Mouse (Mus musculus): ENCODE measurements around the gene Cables2. TPM values are rescaled to one million over a fixed set of nuclear protein-coding genes. Genes with fewer than 3 reads are reported as not detected.

Gene Cables2
- polyA plus RNA-seq, 1 experiment from 2014 or later: 4.3 TPM

DNA sequence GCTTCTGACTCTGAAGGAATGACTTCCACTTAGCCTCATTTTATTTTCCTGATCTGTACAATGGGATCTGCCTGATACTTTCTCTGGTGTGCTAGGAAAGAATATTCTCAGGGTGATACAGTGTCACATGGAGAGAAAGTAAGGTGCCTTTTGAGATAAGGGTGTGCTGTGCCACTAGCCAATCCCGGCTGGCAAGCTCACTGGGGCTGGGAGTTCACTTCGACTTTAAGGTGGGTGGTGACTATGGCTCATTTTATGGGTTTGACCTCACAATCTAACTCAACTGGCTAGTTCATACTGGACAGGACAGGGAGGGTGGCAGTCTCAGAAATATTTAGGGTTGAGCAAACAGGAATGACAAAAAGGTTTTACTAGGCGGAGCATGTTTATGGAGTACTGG, 36.4 kb downstream of the Cables2 start:
- no peak overlapping the region for H3K4me3 ChIP-seq (replicated peaks; ENCODE audit: low read length)
- H3K27ac ChIP-seq (ENCODE audit: low read length): peak overlapping the region; percentile 52
- H3K36me3 ChIP-seq (ENCODE audit: control insufficient read depth, insufficient read depth, low read length): no peaks in the 10 kb centered on the region
- no peak overlapping the region for H3K9ac ChIP-seq (ENCODE audit: low read length)
- no peaks in the 10 kb centered on the region for H3K9me3 ChIP-seq (replicated peaks; ENCODE audit: control insufficient read depth, low read length)
- ATAC-seq (ENCODE audit: insufficient read depth, low FRiP score): no peak
- no peaks in the 10 kb centered on the region for H3K27me3 ChIP-seq (ENCODE audit: control insufficient read depth, insufficient read depth, low read length)
- no peak overlapping the region for H3K4me2 ChIP-seq (ENCODE audit: low read depth, low read length)
- H3K4me1 ChIP-seq (ENCODE audit: control insufficient read depth, insufficient read depth, low read length): peaks cover 33% of the 10 kb centered on the region
- WGBS: 65% methylated on average over 3 of the region's 3 CpGs

DNA sequence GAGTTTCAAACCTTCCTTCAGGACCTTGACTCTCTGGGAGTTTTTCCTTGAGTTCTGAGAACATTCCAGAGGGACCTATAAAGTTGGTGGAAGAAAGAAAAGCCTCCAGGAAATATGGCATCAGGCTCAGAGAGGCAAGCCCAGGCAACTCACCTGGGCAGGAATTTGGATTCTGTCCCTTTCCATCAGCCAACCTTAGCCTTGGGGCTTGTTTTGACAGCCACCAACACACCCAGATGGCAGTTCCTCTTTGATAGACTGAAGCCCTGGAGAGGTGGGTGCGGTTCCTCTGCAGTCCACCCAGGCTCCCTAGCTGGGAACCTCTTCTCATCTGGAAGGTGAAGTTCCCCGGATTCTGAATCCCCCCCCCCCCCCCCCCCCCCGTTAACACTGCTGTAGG, 36.8 kb downstream of the Cables2 start:
- ATAC-seq (ENCODE audit: insufficient read depth, low FRiP score): no peak
- H3K4me1 ChIP-seq (ENCODE audit: control insufficient read depth, insufficient read depth, low read length): peaks cover 33% of the 10 kb centered on the region
- no peaks in the 10 kb centered on the region for H3K36me3 ChIP-seq (ENCODE audit: control insufficient read depth, insufficient read depth, low read length)
- 51% methylated on average over 3 of the region's 3 CpGs for WGBS
- H3K9me3 ChIP-seq (replicated peaks; ENCODE audit: control insufficient read depth, low read length): no peaks in the 10 kb centered on the region
- no peak overlapping the region for H3K9ac ChIP-seq (ENCODE audit: low read length)
- no peak overlapping the region for H3K4me2 ChIP-seq (ENCODE audit: low read depth, low read length)
- no peaks in the 10 kb centered on the region for H3K27me3 ChIP-seq (ENCODE audit: control insufficient read depth, insufficient read depth, low read length)
- peak overlapping the region; percentile 92 for H3K27ac ChIP-seq (ENCODE audit: low read length)
- no peak overlapping the region for H3K4me3 ChIP-seq (replicated peaks; ENCODE audit: low read length)

DNA sequence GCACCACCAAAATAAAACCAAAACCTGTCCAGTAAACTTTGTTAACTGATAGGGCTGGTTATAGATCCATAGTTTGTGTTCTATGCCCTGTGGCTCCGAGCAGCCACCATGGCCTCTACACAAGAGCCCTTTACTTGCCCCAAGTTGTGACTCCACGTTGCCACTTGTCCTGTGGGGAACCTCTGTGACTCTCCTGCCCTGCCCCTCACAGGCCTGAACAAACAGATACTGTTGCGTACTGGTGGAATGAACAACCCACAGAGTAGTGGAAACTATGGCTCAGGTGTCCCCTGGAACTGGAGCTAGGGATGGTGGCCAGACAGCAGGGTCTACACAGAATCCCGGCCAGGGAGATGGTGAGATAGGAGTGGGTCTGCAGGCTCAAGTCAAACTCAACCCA, 37.5 kb downstream of the Cables2 start:
- Histone ChIP-seq H3K9ac (ENCODE audit: low read length) (no peak overlapping the region), H3K27ac (ENCODE audit: low read length) (peak overlapping the region; percentile 92), H3K27me3 (ENCODE audit: control insufficient read depth, insufficient read depth, low read length) (no peaks in the 10 kb centered on the region), H3K4me2 (ENCODE audit: low read depth, low read length) (no peak overlapping the region), H3K4me3 (replicated peaks; ENCODE audit: low read length) (no peak overlapping the region), H3K36me3 (ENCODE audit: control insufficient read depth, insufficient read depth, low read length) (no peaks in the 10 kb centered on the region), H3K4me1 (ENCODE audit: control insufficient read depth, insufficient read depth, low read length) (peaks cover 33% of the 10 kb centered on the region), H3K9me3 (replicated peaks; ENCODE audit: control insufficient read depth, low read length) (no peaks in the 10 kb centered on the region)
- 68% methylated on average over 4 of the region's 4 CpGs for WGBS
- no peak for ATAC-seq (ENCODE audit: insufficient read depth, low FRiP score)

DNA sequence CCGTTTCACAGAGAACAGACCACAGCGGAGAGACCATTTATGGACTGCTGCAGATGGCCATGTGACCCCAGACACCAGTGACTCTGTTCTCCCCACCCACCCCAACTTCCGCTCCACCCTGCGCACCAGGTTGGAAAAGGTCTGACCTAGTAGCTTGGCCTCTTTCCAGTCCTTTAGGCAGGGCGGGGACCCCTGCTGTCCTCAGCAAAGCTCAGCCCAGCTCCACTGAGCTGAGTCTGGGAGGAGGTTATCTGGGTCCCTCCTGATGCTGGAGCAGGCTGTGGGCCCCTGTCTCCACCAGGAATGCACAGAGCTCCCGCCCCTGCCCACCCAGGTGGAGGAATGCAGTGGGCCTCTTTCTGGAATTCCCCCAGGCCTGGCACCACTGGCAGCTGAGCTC, 38.3 kb downstream of the Cables2 start:
- no peaks in the 10 kb centered on the region for H3K27me3 ChIP-seq (ENCODE audit: control insufficient read depth, insufficient read depth, low read length)
- 36% methylated on average over 6 of the region's 6 CpGs for WGBS
- peaks cover 40% of the 10 kb centered on the region for H3K4me1 ChIP-seq (ENCODE audit: control insufficient read depth, insufficient read depth, low read length)

DNA sequence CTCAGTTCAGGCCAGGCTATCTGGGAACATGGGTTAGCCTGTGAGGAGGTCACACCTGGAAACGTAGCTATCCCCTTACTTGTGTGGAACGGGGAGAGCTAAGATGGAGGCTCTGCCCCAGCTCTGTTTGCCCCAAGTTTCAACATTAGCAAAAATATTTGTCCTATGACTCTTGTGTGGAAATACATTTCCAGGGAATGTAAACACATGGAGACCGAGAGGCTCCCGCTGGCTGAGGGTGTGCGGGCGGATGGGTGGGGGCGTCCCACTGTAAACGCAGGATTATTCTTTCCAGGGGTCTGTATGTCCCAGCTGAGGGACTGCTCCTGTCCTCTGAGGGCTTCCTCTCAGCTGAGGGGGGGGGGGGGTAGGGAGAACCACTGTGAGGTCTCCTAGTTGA, 38.9 kb downstream of the Cables2 start:
- H3K4me2 ChIP-seq (ENCODE audit: low read depth, low read length): peak overlapping the region; percentile 20; the same call in 1 of the 2 replicates
- H3K9me3 ChIP-seq (replicated peaks; ENCODE audit: control insufficient read depth, low read length): no peaks in the 10 kb centered on the region
- peak overlapping the region; percentile 92 for H3K27ac ChIP-seq (ENCODE audit: low read length)
- H3K36me3 ChIP-seq (ENCODE audit: control insufficient read depth, insufficient read depth, low read length): no peaks in the 10 kb centered on the region
- 0 out of 2 replicates have a peak overlapping the region, but pooled peaks have one; percentile 29 for H3K9ac ChIP-seq (ENCODE audit: low read length)
- H3K4me3 ChIP-seq (replicated peaks; ENCODE audit: low read length): no peak overlapping the region
- ATAC-seq (ENCODE audit: insufficient read depth, low FRiP score): peak; percentile 36; the same call in 1 of the 2 replicates
- no peaks in the 10 kb centered on the region for H3K27me3 ChIP-seq (ENCODE audit: control insufficient read depth, insufficient read depth, low read length)
- peaks cover 40% of the 10 kb centered on the region for H3K4me1 ChIP-seq (ENCODE audit: control insufficient read depth, insufficient read depth, low read length)
- WGBS: 32% methylated on average over 8 of the region's 8 CpGs

More for the DNA sequence above, 38.3 kb downstream of the Cables2 start:
- Histone ChIP-seq H3K4me2 (ENCODE audit: low read depth, low read length) (peak overlapping the region; percentile 20; the same call in 1 of the 2 replicates), H3K36me3 (ENCODE audit: control insufficient read depth, insufficient read depth, low read length) (no peaks in the 10 kb centered on the region), H3K4me3 (replicated peaks; ENCODE audit: low read length) (no peak overlapping the region), H3K9me3 (replicated peaks; ENCODE audit: control insufficient read depth, low read length) (no peaks in the 10 kb centered on the region), H3K27ac (ENCODE audit: low read length) (peak overlapping the region; percentile 92), H3K9ac (ENCODE audit: low read length) (0 out of 2 replicates have a peak overlapping the region, but pooled peaks have one; percentile 29)
- ATAC-seq (ENCODE audit: insufficient read depth, low FRiP score): peak; percentile 70

DNA sequence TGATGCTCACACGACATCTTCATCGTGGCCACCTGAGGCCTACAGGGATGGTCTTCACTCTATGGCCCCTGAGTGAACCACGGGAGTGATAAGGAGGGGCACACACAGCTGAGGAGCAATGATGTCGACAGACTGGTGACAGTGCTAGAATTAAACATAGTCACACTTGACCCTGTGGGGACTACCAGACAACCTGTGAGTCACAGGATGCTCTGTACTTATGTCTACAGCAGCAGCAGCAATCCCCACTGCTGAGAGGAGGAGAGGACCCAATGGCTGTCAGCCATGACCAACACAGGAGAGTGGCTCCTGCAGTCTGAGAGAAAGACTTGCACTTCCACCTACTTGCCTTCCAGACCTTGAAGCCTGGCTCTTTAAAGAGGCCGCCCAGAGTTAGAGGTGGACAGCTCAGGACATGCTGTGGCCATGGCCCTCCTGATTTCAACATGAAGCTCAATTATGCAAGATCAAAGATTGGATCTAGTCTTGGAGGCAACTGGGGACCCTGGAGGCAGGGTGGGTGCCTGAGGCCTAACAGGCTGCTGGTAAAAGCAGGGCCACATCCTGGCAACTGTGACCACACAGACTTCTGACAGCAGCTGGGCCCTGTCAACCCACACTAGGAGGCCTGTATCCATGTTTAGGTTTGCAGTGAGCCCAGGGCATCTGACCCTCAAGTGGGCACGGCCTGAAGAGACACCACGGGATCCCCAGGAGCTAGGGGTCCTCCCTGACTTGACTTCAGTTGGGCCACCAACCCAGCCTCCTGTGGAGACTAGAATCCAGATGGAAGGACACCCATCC, 40.0 kb downstream of the Cables2 start:
- Histone ChIP-seq H3K9me3 (replicated peaks; ENCODE audit: control insufficient read depth, low read length) (no peaks in the 10 kb centered on the region), H3K4me3 (replicated peaks; ENCODE audit: low read length) (no peak overlapping the region), H3K9ac (ENCODE audit: low read length) (no peak overlapping the region), H3K27me3 (ENCODE audit: control insufficient read depth, insufficient read depth, low read length) (no peaks in the 10 kb centered on the region), H3K4me1 (ENCODE audit: control insufficient read depth, insufficient read depth, low read length) (peaks cover 49% of the 10 kb centered on the region), H3K4me2 (ENCODE audit: low read depth, low read length) (no peak overlapping the region), H3K27ac (ENCODE audit: low read length) (peak overlapping the region; percentile 92; the same call in 1 of the 2 replicates), H3K36me3 (ENCODE audit: control insufficient read depth, insufficient read depth, low read length) (no peaks in the 10 kb centered on the region)
- 67% methylated on average over 7 of the region's 7 CpGs for WGBS
- no peak for ATAC-seq (ENCODE audit: insufficient read depth, low FRiP score)

DNA sequence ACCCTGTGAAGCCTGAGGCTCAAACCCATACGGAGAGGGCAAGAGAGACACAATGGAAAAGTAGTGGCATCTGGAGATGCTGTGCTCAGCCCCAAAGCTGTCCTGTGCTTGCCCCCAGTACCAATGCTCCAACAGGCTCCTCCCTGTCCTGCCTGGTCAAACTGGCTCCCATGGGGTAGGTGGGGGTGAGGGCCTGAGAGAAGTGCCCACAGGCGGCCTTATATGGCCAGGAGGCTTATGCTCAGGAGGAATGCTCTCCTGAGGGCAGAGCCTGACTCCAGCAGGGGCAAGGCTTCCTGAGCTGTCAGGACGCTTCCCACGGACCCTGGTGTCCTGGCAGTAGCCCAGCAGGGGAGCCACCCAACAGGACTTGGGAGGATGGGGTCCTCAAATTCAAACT, 42.8 kb downstream of the Cables2 start:
- Histone ChIP-seq H3K4me2 (ENCODE audit: low read depth, low read length) (no peak overlapping the region), H3K27ac (ENCODE audit: low read length) (peak overlapping the region; percentile 75), H3K9me3 (replicated peaks; ENCODE audit: control insufficient read depth, low read length) (no peaks in the 10 kb centered on the region), H3K27me3 (ENCODE audit: control insufficient read depth, insufficient read depth, low read length) (0 out of 2 replicates have a peak, but pooled peaks cover under 1% of the 10 kb centered on the region), H3K36me3 (ENCODE audit: control insufficient read depth, insufficient read depth, low read length) (no peaks in the 10 kb centered on the region), H3K9ac (ENCODE audit: low read length) (no peak overlapping the region; the same call in 1 of the 2 replicates), H3K4me1 (ENCODE audit: control insufficient read depth, insufficient read depth, low read length) (peaks cover 59% of the 10 kb centered on the region), H3K4me3 (replicated peaks; ENCODE audit: low read length) (no peak overlapping the region)
- 54% methylated on average over 4 of the region's 4 CpGs for WGBS
- no peak for ATAC-seq (ENCODE audit: insufficient read depth, low FRiP score)

DNA sequence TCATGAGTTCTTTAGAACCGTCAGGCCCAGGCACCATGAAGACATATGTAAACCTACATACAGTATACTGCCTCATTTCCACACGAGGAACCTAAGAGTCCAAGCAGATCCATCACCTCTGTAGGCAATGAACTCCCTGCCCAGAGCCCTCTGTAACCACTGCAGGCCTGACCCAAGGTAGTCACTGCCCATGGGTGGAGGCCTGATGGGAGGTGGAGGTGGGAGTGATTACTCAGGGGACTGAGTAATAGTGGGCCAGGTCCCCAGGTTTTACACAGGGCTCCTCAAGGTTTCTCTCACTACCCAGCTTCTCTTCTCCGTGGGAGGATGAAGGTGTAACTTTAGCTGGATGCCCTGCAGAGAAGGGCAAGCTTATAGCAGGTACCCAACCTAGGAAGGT, 44.2 kb downstream of the Cables2 start:
- ATAC-seq (ENCODE audit: insufficient read depth, low FRiP score): no peak
- H3K27me3 ChIP-seq (ENCODE audit: control insufficient read depth, insufficient read depth, low read length): 0 out of 2 replicates have a peak, but pooled peaks cover 2% of the 10 kb centered on the region
- H3K36me3 ChIP-seq (ENCODE audit: control insufficient read depth, insufficient read depth, low read length): no peaks in the 10 kb centered on the region
- no peak overlapping the region for H3K4me2 ChIP-seq (ENCODE audit: low read depth, low read length)
- H3K9me3 ChIP-seq (replicated peaks; ENCODE audit: control insufficient read depth, low read length): no peaks in the 10 kb centered on the region
- H3K4me1 ChIP-seq (ENCODE audit: control insufficient read depth, insufficient read depth, low read length): peaks cover 48% of the 10 kb centered on the region
- H3K27ac ChIP-seq (ENCODE audit: low read length): peak overlapping the region; percentile 48; the same call in 1 of the 2 replicates
- H3K9ac ChIP-seq (ENCODE audit: low read length): no peak overlapping the region
- H3K4me3 ChIP-seq (replicated peaks; ENCODE audit: low read length): no peak overlapping the region
- 63% methylated on average over 3 of the region's 3 CpGs for WGBS

DNA sequence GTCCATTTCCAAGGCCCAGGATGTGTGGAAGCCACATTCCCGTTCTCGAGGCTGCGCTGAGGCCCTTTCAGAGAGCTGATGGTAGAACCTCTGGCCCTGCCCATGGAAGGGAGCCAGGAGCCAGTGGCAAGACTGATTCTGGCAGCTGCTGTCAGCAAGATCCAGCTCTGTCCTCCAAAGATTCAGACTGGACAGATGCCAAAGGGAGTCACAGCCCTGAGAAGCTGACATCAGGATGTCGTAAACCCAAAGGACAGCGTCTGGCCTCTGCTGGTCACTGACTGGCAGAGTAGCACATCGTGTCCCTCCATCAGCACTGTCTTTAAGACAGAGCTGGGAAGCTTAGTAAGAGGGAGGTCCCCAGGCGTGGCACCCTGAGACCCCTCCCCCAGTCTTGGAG, 44.7 kb downstream of the Cables2 start:
- Histone ChIP-seq H3K27ac (ENCODE audit: low read length) (peak overlapping the region; percentile 48), H3K9ac (ENCODE audit: low read length) (peak overlapping the region; percentile 68; the same call in 1 of the 2 replicates), H3K4me3 (replicated peaks; ENCODE audit: low read length) (no peak overlapping the region), H3K4me1 (ENCODE audit: control insufficient read depth, insufficient read depth, low read length) (peaks cover 47% of the 10 kb centered on the region), H3K9me3 (replicated peaks; ENCODE audit: control insufficient read depth, low read length) (no peaks in the 10 kb centered on the region), H3K27me3 (ENCODE audit: control insufficient read depth, insufficient read depth, low read length) (0 out of 2 replicates have a peak, but pooled peaks cover 2% of the 10 kb centered on the region), H3K4me2 (ENCODE audit: low read depth, low read length) (no peak overlapping the region), H3K36me3 (ENCODE audit: control insufficient read depth, insufficient read depth, low read length) (no peaks in the 10 kb centered on the region)
- WGBS: 56% methylated on average over 7 of the region's 7 CpGs
- no peak for ATAC-seq (ENCODE audit: insufficient read depth, low FRiP score)
